ENCODE assay signal across 8 mouse cellular contexts in the genomic region with DNA sequence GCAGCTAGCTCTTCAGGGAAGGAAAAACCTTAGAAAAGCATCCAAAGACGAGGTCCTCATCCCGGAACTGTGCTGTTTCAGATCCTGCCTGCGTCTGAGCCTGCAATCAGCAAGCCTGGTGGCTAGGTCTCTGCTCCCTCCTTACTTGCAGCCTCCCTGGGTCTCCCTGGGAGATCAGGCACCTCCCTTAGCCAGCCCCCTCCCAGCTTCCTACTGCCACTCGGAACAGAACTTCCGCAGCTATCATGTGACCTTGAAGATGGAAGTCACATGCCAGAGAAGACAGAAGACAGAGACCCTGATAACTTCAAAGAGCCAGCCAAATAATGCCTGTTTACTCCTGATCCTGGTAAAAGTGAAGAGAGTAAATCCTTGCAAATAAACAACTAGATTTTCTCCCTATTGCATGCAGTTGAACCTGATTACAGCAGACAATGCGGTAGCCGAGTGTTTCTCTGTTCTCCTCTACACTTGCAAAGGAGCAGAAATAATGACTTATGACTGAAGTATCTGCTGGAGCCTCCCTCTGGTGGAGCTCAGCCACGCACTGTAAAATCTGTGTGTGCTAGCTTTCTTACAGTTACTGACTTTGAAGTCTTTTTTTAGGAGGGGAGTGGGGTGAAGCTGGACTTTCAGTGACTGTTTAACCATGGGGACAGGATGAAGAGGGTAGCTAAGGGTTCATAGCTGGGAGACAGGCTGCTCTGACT. TPM values are rescaled to one million over a fixed set of nuclear protein-coding genes. Genes with fewer than 3 reads are reported as not detected.
DNase-seq lines count a peak whose midpoint lies in the region; ATAC-seq and TF ChIP-seq lines count a peak whose summit lies in the region.

No protein-coding gene starts in this region.

- 54% methylated on average over 8 of the region's 8 CpGs for WGBS in midbrain, postnatal 0 days
- 60% methylated on average over 8 of the region's 8 CpGs for WGBS in midbrain, embryonic 10.5 days
- 24% methylated on average over 8 of the region's 8 CpGs for WGBS in heart, embryonic 12.5 days
- WGBS in limb, embryonic 13.5 days = 21% methylated on average over 8 of the region's 8 CpGs
- 34% methylated on average over 8 of the region's 8 CpGs for WGBS in olfactory bulb, adult 2 months

- DNase-seq in midbrain, postnatal 0 days (ENCODE audit: low spot score) = no peak
- no peak for DNase-seq in midbrain, embryonic 10.5 days (ENCODE audit: low spot score)
- peak; percentile 44 for DNase-seq in adrenal gland, postnatal 10 days
- no peak for DNase-seq in embryo, embryonic 9.5 days (ENCODE audit: extremely low spot score)
- DNase-seq in urinary bladder, adult 2 months (ENCODE audit: low spot score) = no peak

- peak; percentile 60; the same call in 1 of the 2 replicates for ATAC-seq in midbrain, postnatal 0 days (ENCODE audit: low FRiP score)
- peak; percentile 56 for ATAC-seq in heart, embryonic 12.5 days (ENCODE audit: insufficient number of reproducible peaks, low FRiP score)
- no peak for ATAC-seq in limb, embryonic 13.5 days (ENCODE audit: low FRiP score, low read depth)

- H3K36me3 ChIP-seq in midbrain, postnatal 0 days (ENCODE audit: insufficient read depth, low read length) = no peaks in the 10 kb centered on the region
- no peaks in the 10 kb centered on the region for H3K36me3 ChIP-seq in midbrain, embryonic 10.5 days
- no peaks in the 10 kb centered on the region for H3K36me3 ChIP-seq in heart, embryonic 12.5 days
- H3K36me3 ChIP-seq in limb, embryonic 13.5 days = no peaks in the 10 kb centered on the region

- H3K27me3 ChIP-seq in midbrain, postnatal 0 days (ENCODE audit: insufficient read depth, low read length) = no peaks in the 10 kb centered on the region
- H3K27me3 ChIP-seq in midbrain, embryonic 10.5 days (ENCODE audit: low read depth, poor library complexity, severe bottlenecking) = no peaks in the 10 kb centered on the region
- no peaks in the 10 kb centered on the region for H3K27me3 ChIP-seq in heart, embryonic 12.5 days (replicated peaks)
- H3K27me3 ChIP-seq in limb, embryonic 13.5 days = no peaks in the 10 kb centered on the region

- no peak overlapping the region for H3K4me2 ChIP-seq in midbrain, postnatal 0 days (ENCODE audit: low read depth, low read length, poor library complexity, severe bottlenecking)
- H3K4me2 ChIP-seq in heart, embryonic 12.5 days = peak overlapping the region; percentile 57
- peak overlapping the region; percentile 48 for H3K4me2 ChIP-seq in limb, embryonic 13.5 days (replicated peaks)

- H3K27ac ChIP-seq in midbrain, postnatal 0 days (ENCODE audit: low read depth, low read length) = no peak overlapping the region
- no peak overlapping the region for H3K27ac ChIP-seq in midbrain, embryonic 10.5 days (replicated peaks)
- H3K27ac ChIP-seq in heart, embryonic 12.5 days (ENCODE audit: poor library complexity, severe bottlenecking) = 0 out of 2 replicates have a peak overlapping the region, but pooled peaks have one; percentile 9
- H3K27ac ChIP-seq in limb, embryonic 13.5 days = no peak overlapping the region
- peak overlapping the region; percentile 24; the same call in 1 of the 2 replicates for H3K27ac ChIP-seq in olfactory bulb, adult 2 months (ENCODE audit: insufficient read depth, low read depth, low read length)

- H3K4me3 ChIP-seq in midbrain, postnatal 0 days (ENCODE audit: low read depth, low read length) = no peak overlapping the region
- H3K4me3 ChIP-seq in midbrain, embryonic 10.5 days = no peak overlapping the region
- H3K4me3 ChIP-seq in heart, embryonic 12.5 days = peak overlapping the region; percentile 23
- H3K4me3 ChIP-seq in limb, embryonic 13.5 days = peak overlapping the region; percentile 10; the same call in 1 of the 2 replicates
- no peak overlapping the region for H3K4me3 ChIP-seq in olfactory bulb, adult 2 months (ENCODE audit: insufficient read depth, low read depth, low read length)

- TF ChIP-seq CTCF in midbrain, postnatal 0 days (IDR thresholded peaks at IDR 0.05) = peak; percentile 37
- no peak for TF ChIP-seq CTCF in olfactory bulb, adult 2 months (IDR thresholded peaks at IDR 0.05; ENCODE audit: insufficient read depth, low read depth, low read length)

- 0 out of 2 replicates have a peak overlapping the region, but pooled peaks have one; percentile 1 for H3K9ac ChIP-seq in midbrain, postnatal 0 days (replicated peaks; ENCODE audit: low read length, poor library complexity, severe bottlenecking)
- H3K9ac ChIP-seq in heart, embryonic 12.5 days = peak overlapping the region; percentile 38; the same call in 1 of the 2 replicates
- H3K9ac ChIP-seq in limb, embryonic 13.5 days = peak overlapping the region; percentile 51; the same call in 1 of the 2 replicates

- no peak for TF ChIP-seq POLR2A in olfactory bulb, adult 2 months (IDR thresholded peaks at IDR 0.05; ENCODE audit: insufficient read depth, low read depth, low read length)

- no peaks in the 10 kb centered on the region for H3K9me3 ChIP-seq in midbrain, postnatal 0 days (ENCODE audit: low read length)
- no peaks in the 10 kb centered on the region for H3K9me3 ChIP-seq in midbrain, embryonic 10.5 days (replicated peaks)
- H3K9me3 ChIP-seq in heart, embryonic 12.5 days (replicated peaks) = no peaks in the 10 kb centered on the region
- no peaks in the 10 kb centered on the region for H3K9me3 ChIP-seq in limb, embryonic 13.5 days

- 0 out of 2 replicates have a peak, but pooled peaks cover 2% of the 10 kb centered on the region for H3K4me1 ChIP-seq in midbrain, postnatal 0 days (ENCODE audit: insufficient read depth, low read length)
- peaks cover 23% of the 10 kb centered on the region for H3K4me1 ChIP-seq in midbrain, embryonic 10.5 days
- peaks cover 34% of the 10 kb centered on the region for H3K4me1 ChIP-seq in heart, embryonic 12.5 days (replicated peaks)
- H3K4me1 ChIP-seq in limb, embryonic 13.5 days = peaks cover 16% of the 10 kb centered on the region
- peaks cover 16% of the 10 kb centered on the region for H3K4me1 ChIP-seq in olfactory bulb, adult 2 months (ENCODE audit: control insufficient read depth, insufficient read depth, low read length)

RNA-seq across cellular contexts. Expression of gene Wdr26, which starts 22.7 kb away (rescaled TPM):
- 49.6 and 66.9 TPM in 2 replicates for total RNA-seq in midbrain, postnatal 0 days (2014; rRNA removed)
- polyA plus RNA-seq in midbrain, postnatal 0 days (2015; fragmentation: Nextera tagmentation; extraction: Ambion mirVana) = 31.4 and 44.1 TPM in 2 replicates
- polyA plus RNA-seq in midbrain, embryonic 10.5 days (2016; fragmentation: Nextera tagmentation; extraction: Ambion mirVana) = 29.8 and 33.8 TPM in 2 replicates
- 100 to 1,000 TPM; 126 to 138 TPM for total RNA-seq in adrenal gland, postnatal 10 days (2021)
- polyA plus RNA-seq in heart, embryonic 12.5 days (2016; fragmentation: Nextera tagmentation; extraction: Ambion mirVana) = 35.2 and 37.9 TPM in 2 replicates
- polyA plus RNA-seq in limb, embryonic 13.5 days (2015; fragmentation: Nextera tagmentation; extraction: Ambion mirVana) = 40.5 and 44.4 TPM in 2 replicates
- polyA plus RNA-seq in olfactory bulb, adult 2 months (2012; ENCODE audit: insufficient read depth, insufficient read length, low replicate concordance, missing spikeins) = 199 and 281 TPM in 2 replicates
- polyA plus RNA-seq in urinary bladder, adult 2 months (2012; rRNA removed) = 57.4 and 61.8 TPM in 2 replicates

Comparison
In these comparisons a context has a peak if more than half of its experiments do, and no peak if none do; other contexts are left out.
1. H3K27ac ChIP-seq: peak in heart, embryonic 12.5 days (single experiment) and olfactory bulb, adult 2 months (single experiment); none in midbrain, postnatal 0 days (single experiment), midbrain, embryonic 10.5 days (single experiment) and limb, embryonic 13.5 days (single experiment).
2. H3K4me3 ChIP-seq: peak in heart, embryonic 12.5 days (single experiment) and limb, embryonic 13.5 days (single experiment); none in midbrain, postnatal 0 days (single experiment), midbrain, embryonic 10.5 days (single experiment) and olfactory bulb, adult 2 months (single experiment).
3. H3K9ac ChIP-seq: peak in every context shown above with its lines; median percentile 51 in limb, embryonic 13.5 days; 38 in heart, embryonic 12.5 days; 1 in midbrain, postnatal 0 days.